ENCODE assay signal across 9 mouse cellular contexts in genomic region chr9:54787760-54788159, GRCm38 (mm10). TPM values are rescaled to one million over a fixed set of nuclear protein-coding genes. Genes with fewer than 3 reads are reported as not detected.
A peak's percentile ranks its signal among the peaks of the same experiment; 100 is the strongest.
DNase-seq lines count a peak whose midpoint lies in the region; ATAC-seq and TF ChIP-seq lines count a peak whose summit lies in the region.
"Had no signal": no experiment of that assay in that cellular context is flagged by ENCODE, and none has a peak within 500 bp of the region (broad histone marks: within the 10 kb centered on the region; RNA-seq: fewer than 3 reads in every experiment).

No protein-coding gene starts in this region.

- no peak overlapping the region for H3K4me3 ChIP-seq in embryonic facial prominence, embryonic 12.5 days
- H3K4me3 ChIP-seq in heart, postnatal 0 days (ENCODE audit: low read depth, low read length), result no peak overlapping the region
- H3K4me3 ChIP-seq in midbrain, embryonic 15.5 days, result no peak overlapping the region

- H3K27me3 ChIP-seq in embryonic facial prominence, embryonic 12.5 days, result no peaks in the 10 kb centered on the region
- 0 out of 2 replicates have a peak, but pooled peaks cover 5% of the 10 kb centered on the region for H3K27me3 ChIP-seq in heart, postnatal 0 days (ENCODE audit: control insufficient read depth, insufficient read depth, low read length)
- no peaks in the 10 kb centered on the region for H3K27me3 ChIP-seq in midbrain, embryonic 15.5 days (replicated peaks)

- WGBS in embryonic facial prominence, embryonic 12.5 days, result 23% methylated on average over 8 of the region's 8 CpGs
- 10% methylated on average over 8 of the region's 8 CpGs for WGBS in heart, postnatal 0 days
- 42% methylated on average over 8 of the region's 8 CpGs for WGBS in midbrain, embryonic 15.5 days

- peak; percentile 79 for DNase-seq in left cerebral cortex, postnatal 4 days
- DNase-seq in left cerebral cortex, adult 8-10 months (ENCODE audit: low spot score in 2 of 2), result no peak
- DNase-seq in heart, postnatal 0 days (ENCODE audit: low spot score), result peak; percentile 44
- DNase-seq in adrenal gland, postnatal 4 days (ENCODE audit: low spot score in 2 of 2), result no peak
- no peak for DNase-seq in adrenal gland, adult 8-10 months
- no peak for DNase-seq in left cerebral cortex, adult 11 months (ENCODE audit: low spot score)

- no peaks in the 10 kb centered on the region for H3K9me3 ChIP-seq in embryonic facial prominence, embryonic 12.5 days
- H3K9me3 ChIP-seq in heart, postnatal 0 days (replicated peaks; ENCODE audit: control insufficient read depth, low read length), result no peaks in the 10 kb centered on the region
- H3K9me3 ChIP-seq in midbrain, embryonic 15.5 days, result no peaks in the 10 kb centered on the region

- no peaks in the 10 kb centered on the region for H3K36me3 ChIP-seq in embryonic facial prominence, embryonic 12.5 days
- H3K36me3 ChIP-seq in heart, postnatal 0 days (replicated peaks; ENCODE audit: control insufficient read depth, insufficient read depth, low read length), result no peaks in the 10 kb centered on the region
- H3K36me3 ChIP-seq in midbrain, embryonic 15.5 days (replicated peaks), result no peaks in the 10 kb centered on the region

- no peak overlapping the region for H3K9ac ChIP-seq in embryonic facial prominence, embryonic 12.5 days
- H3K9ac ChIP-seq in heart, postnatal 0 days (replicated peaks; ENCODE audit: low read depth, low read length), result no peak overlapping the region
- H3K9ac ChIP-seq in midbrain, embryonic 15.5 days, result no peak overlapping the region

- intact Hi-C loops in left cerebral cortex, postnatal 4 days (cut with DNase I), result no loop called here

- ATAC-seq in embryonic facial prominence, embryonic 12.5 days (ENCODE audit: insufficient number of reproducible peaks, insufficient read depth, low FRiP score, low TSS enrichment), result peak; percentile 75
- peak; percentile 84 for ATAC-seq in heart, postnatal 0 days (ENCODE audit: insufficient read depth, low read depth)
- 0 out of 2 replicates have a peak, but pooled peaks have one; percentile 37 for ATAC-seq in midbrain, embryonic 15.5 days (replicated peaks)

- TF ChIP-seq CTCF in heart, postnatal 0 days (IDR thresholded peaks at IDR 0.05; ENCODE audit: low read depth), result no peak

- H3K4me2 ChIP-seq in embryonic facial prominence, embryonic 12.5 days (replicated peaks), result no peak overlapping the region
- no peak overlapping the region for H3K4me2 ChIP-seq in heart, postnatal 0 days (ENCODE audit: low read depth, low read length)
- no peak overlapping the region for H3K4me2 ChIP-seq in midbrain, embryonic 15.5 days

- no peak for TF ChIP-seq EP300 in heart, postnatal 0 days (IDR thresholded peaks at IDR 0.05; ENCODE audit: low read depth)

- H3K27ac ChIP-seq in embryonic facial prominence, embryonic 12.5 days, result peak overlapping the region; percentile 58; the same call in 1 of the 2 replicates
- no peak overlapping the region for H3K27ac ChIP-seq in heart, postnatal 0 days (ENCODE audit: low read depth)
- H3K27ac ChIP-seq in midbrain, embryonic 15.5 days, result no peak overlapping the region

- peaks cover 40% of the 10 kb centered on the region for H3K4me1 ChIP-seq in embryonic facial prominence, embryonic 12.5 days
- no peaks in the 10 kb centered on the region for H3K4me1 ChIP-seq in heart, postnatal 0 days (ENCODE audit: control insufficient read depth, insufficient read depth)
- peaks cover 5% of the 10 kb centered on the region for H3K4me1 ChIP-seq in midbrain, embryonic 15.5 days

RNA-seq across cellular contexts. Expression of gene Crabp1, which starts 23.2 kb away (rescaled TPM):
- 10 to 100 TPM; 14.1 to 20.7 TPM for total RNA-seq in left cerebral cortex, postnatal 4 days (2021)
- 1 to 10 TPM; 3.4 to 8.4 (median 6.4) TPM for total RNA-seq in left cerebral cortex, adult 8-10 months (2022)
- 542 and 609 TPM in 2 replicates for polyA plus RNA-seq in embryonic facial prominence, embryonic 12.5 days (2016; fragmentation: Nextera tagmentation; extraction: Ambion mirVana)
- not detected in 2 replicates for total RNA-seq in heart, postnatal 0 days (2014; rRNA removed; ENCODE audit: low replicate concordance)
- polyA plus RNA-seq in heart, postnatal 0 days (2015; fragmentation: Nextera tagmentation; extraction: Ambion mirVana), result 0.34 and 0.60 TPM in 2 replicates
- polyA plus RNA-seq in midbrain, embryonic 15.5 days (2015; fragmentation: Nextera tagmentation; extraction: Ambion mirVana), result 22.4 and 25.1 TPM in 2 replicates
- total RNA-seq in adrenal gland, postnatal 4 days (2021), result 1 to 10 TPM; 2.4 to 3.8 TPM
- total RNA-seq in adrenal gland, adult 8-10 months (2022), result 10 to 100 TPM; 11.0 to 25.5 (median 15.2) TPM
- total RNA-seq: granulocyte monocyte progenitor cell, adult 5-6 weeks had no signal

RNA-seq across cellular contexts. Expression of gene Wdr61, which starts 53.4 kb away (rescaled TPM):
- 10 to 100 TPM; 50.9 to 56.9 TPM for total RNA-seq in left cerebral cortex, postnatal 4 days (2021)
- 10 to 100 TPM; 52.9 to 61.1 (median 53.4) TPM for total RNA-seq in left cerebral cortex, adult 8-10 months (2022)
- 151 and 155 TPM in 2 replicates for polyA plus RNA-seq in embryonic facial prominence, embryonic 12.5 days (2016; fragmentation: Nextera tagmentation; extraction: Ambion mirVana)
- total RNA-seq in heart, postnatal 0 days (2014; rRNA removed; ENCODE audit: low replicate concordance), result 35.1 and 65.5 TPM in 2 replicates
- polyA plus RNA-seq in heart, postnatal 0 days (2015; fragmentation: Nextera tagmentation; extraction: Ambion mirVana), result 91.8 and 92.2 TPM in 2 replicates
- polyA plus RNA-seq in midbrain, embryonic 15.5 days (2015; fragmentation: Nextera tagmentation; extraction: Ambion mirVana), result 89.8 and 95.0 TPM in 2 replicates
- total RNA-seq in adrenal gland, postnatal 4 days (2021), result 10 to 100 TPM; 81.2 to 81.3 TPM
- 10 to 100 TPM; 65.7 to 74.8 (median 70.1) TPM for total RNA-seq in adrenal gland, adult 8-10 months (2022)

Comparison
In these comparisons a context has a peak if more than half of its experiments do, and no peak if none do; other contexts are left out.
1. DNase-seq: peak in left cerebral cortex, postnatal 4 days (single experiment) and heart, postnatal 0 days (single experiment); none in left cerebral cortex, adult 8-10 months (0 of 2), adrenal gland, postnatal 4 days (0 of 2), adrenal gland, adult 8-10 months (single experiment) and left cerebral cortex, adult 11 months (single experiment).
2. Peak in every context shown above with its lines, with median percentiles within 50 percentile points of each other: ATAC-seq.